Mouse (Mus musculus): ENCODE measurements at regions not wholly inside any gene's neighbourhood (a gene's known extent, or its start where the extent isn't known, plus 50 kb on each side); places are given as distances from the start of the nearest gene placed in this dataset.

DNA sequence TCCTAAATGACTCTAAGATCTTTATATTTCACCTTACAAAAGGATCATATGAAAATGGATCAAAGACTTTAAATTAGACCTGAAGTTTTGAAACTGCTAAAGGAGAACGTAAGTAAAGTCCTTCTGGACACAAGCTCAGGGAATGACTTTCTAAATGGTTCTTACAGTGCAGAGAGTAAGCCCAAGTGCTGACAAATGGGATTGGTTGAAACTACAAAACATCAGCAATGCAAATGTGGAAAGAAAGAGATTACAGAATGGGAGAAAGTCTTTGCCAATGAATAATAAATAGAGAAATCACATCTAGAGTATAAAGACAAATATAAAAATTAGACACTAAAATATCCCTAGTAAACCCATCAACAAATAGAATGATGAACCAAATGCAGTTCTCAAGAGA lies 263.9 kb downstream of the Atp10a start:
- DNase-seq (ENCODE audit: low spot score in 2 of 2) = no peak

DNA sequence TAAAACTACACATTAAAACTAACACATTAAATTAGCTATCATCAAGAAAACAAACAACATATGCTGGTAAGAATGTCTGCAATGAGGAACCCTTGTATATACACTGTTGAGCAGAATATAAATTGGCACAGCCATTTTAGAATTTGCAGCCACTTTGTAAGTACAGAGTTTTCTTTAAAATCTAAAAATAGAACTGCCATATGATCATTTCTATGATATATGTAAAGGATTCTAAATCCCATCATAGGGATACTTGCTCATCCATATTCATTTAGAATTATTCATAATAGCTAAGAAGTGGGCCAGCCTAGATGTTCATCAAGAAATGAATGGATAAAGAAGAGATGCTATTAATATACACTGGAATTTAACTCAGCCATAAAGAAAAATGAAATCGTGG lies 264.3 kb downstream of the Atp10a start:
- no peak for DNase-seq (ENCODE audit: low spot score in 2 of 2)

DNA sequence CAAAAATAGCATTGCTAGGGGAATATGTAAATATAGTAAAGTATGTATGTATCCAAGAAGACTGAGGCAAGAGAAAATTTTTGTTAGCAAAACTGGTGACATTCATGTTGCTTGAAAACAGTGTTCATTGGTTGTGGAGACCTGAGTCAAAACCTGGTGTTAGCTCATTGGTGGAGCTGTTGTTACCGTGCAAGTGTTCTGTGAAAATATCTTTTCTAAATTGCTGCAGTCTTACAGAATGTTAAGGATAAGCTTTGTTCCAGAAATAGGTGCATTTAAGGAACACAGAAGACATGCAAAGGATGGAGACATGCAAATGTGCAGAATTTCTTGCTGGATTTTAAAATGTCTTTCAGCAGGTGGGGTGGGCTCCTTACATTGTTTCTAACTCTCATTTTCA lies 269.0 kb downstream of the Atp10a start:
- no peak for DNase-seq (ENCODE audit: low spot score in 2 of 2)

- peak; percentile 4 to 11 for DNase-seq (ENCODE audit: low spot score in 2 of 2)
Measured at GRCm38 (mm10) chr7:58925406-58925805, 269.4 kb downstream of the Atp10a start.

DNA sequence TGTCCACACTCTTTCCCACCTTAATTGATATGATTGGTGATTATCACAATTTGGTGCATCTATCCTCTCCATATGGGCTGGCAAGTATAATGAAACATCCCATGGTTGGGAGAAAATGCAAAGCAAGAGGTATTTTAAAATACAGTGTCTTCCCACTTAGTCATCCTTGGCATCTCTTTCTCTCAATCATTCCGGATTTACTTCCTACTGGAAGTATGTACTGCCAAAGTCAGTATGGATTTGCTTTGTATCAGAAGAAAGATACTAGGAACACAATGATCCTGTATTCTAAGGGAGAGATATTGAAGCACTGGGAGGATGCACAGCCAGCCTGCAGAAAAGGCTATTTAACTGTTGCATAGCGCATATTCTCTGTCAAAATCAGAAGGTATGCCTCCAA lies 271.1 kb upstream of the Ube3a start:
- DNase-seq (ENCODE audit: low spot score in 2 of 2) = no peak

- peak; percentile 46 to 51 for DNase-seq (ENCODE audit: low spot score in 2 of 2)
Measured at GRCm38 (mm10) chr7:59007196-59007595, 221.4 kb upstream of the Ube3a start.

- no peak for DNase-seq (ENCODE audit: low spot score in 2 of 2)
Measured at GRCm38 (mm10) chr7:59013449-59014301, 214.9 kb upstream of the Ube3a start.

- DNase-seq (ENCODE audit: low spot score in 2 of 2) = no peak
Measured at GRCm38 (mm10) chr7:59014302-59014677, 214.3 kb upstream of the Ube3a start.

GRCm38 (mm10) chr7:59027437-59027836 lies 201.1 kb upstream of the Ube3a start:
- peak; percentile 14 to 25 for DNase-seq (ENCODE audit: low spot score in 2 of 2)
